Mouse (Mus musculus): ENCODE measurements at regions not wholly inside any gene's neighbourhood (a gene's known extent, or its start where the extent isn't known, plus 50 kb on each side); places are given as distances from the start of the nearest gene placed in this dataset.

GRCm38 (mm10) chr5:53329591-53329990 lies 62.7 kb downstream of the Smim20 start:
- no peak for DNase-seq

GRCm38 (mm10) chr5:53336704-53337103 lies 69.8 kb downstream of the Smim20 start:
- DNase-seq: no peak

- DNase-seq: no peak
Measured at GRCm38 (mm10) chr5:53337816-53338215, 70.9 kb downstream of the Smim20 start.

- DNase-seq: no peak
Measured at GRCm38 (mm10) chr5:53345164-53345563, 78.3 kb downstream of the Smim20 start.

- DNase-seq: peak; percentile 83
Measured at GRCm38 (mm10) chr5:53346028-53346427, 79.1 kb downstream of the Smim20 start.

- DNase-seq: peak; percentile 42
Measured at GRCm38 (mm10) chr5:53346756-53347155, 79.9 kb downstream of the Smim20 start.

GRCm38 (mm10) chr5:53352852-53353251 lies 86.0 kb downstream of the Smim20 start:
- DNase-seq: no peak

- DNase-seq: no peak
Measured at GRCm38 (mm10) chr5:53354296-53354695, 87.4 kb downstream of the Smim20 start.

- peak; percentile 77 for DNase-seq
Measured at GRCm38 (mm10) chr5:53355069-53355468, 88.2 kb downstream of the Smim20 start.

GRCm38 (mm10) chr5:53357086-53357608 lies 90.3 kb downstream of the Smim20 start:
- DNase-seq: no peak

GRCm38 (mm10) chr5:53358181-53358580 lies 91.3 kb downstream of the Smim20 start:
- DNase-seq: no peak

- no peak for DNase-seq
Measured at GRCm38 (mm10) chr5:53359887-53360286, 93.0 kb downstream of the Smim20 start.

GRCm38 (mm10) chr5:53361295-53361694 lies 94.4 kb downstream of the Smim20 start:
- DNase-seq: no peak

- no peak for DNase-seq
Measured at GRCm38 (mm10) chr5:53363898-53364297, 97.0 kb downstream of the Smim20 start.

GRCm38 (mm10) chr5:53366882-53367561 lies 98.9 kb upstream of the Rbpj start:
- DNase-seq: no peak

- DNase-seq: no peak
Measured at GRCm38 (mm10) chr5:53370272-53370671, 95.7 kb upstream of the Rbpj start.

GRCm38 (mm10) chr5:53371638-53372037 lies 94.3 kb upstream of the Rbpj start:
- peak; percentile 71 for DNase-seq

GRCm38 (mm10) chr5:53373315-53373714 lies 92.6 kb upstream of the Rbpj start:
- DNase-seq: no peak

- peak; percentile 64 for DNase-seq
Measured at GRCm38 (mm10) chr5:53376856-53377255, 89.1 kb upstream of the Rbpj start.

- no peak for DNase-seq
Measured at GRCm38 (mm10) chr5:53377698-53378097, 88.3 kb upstream of the Rbpj start.

GRCm38 (mm10) chr5:53378106-53378505 lies 87.8 kb upstream of the Rbpj start:
- DNase-seq: no peak

GRCm38 (mm10) chr5:53378599-53378998 lies 87.4 kb upstream of the Rbpj start:
- no peak for DNase-seq

GRCm38 (mm10) chr5:53379612-53380011 lies 86.3 kb upstream of the Rbpj start:
- no peak for DNase-seq

GRCm38 (mm10) chr5:53380203-53380602 lies 85.7 kb upstream of the Rbpj start:
- DNase-seq: no peak
